Mouse (Mus musculus): ENCODE data around the gene Psmb5. TPM values are rescaled to one million over a fixed set of nuclear protein-coding genes. Genes with fewer than 3 reads are reported as not detected.

Psmb5 gene
- total RNA-seq (2022), result 100 to 1,000 TPM; 177 to 185 (median 182) TPM

DNA sequence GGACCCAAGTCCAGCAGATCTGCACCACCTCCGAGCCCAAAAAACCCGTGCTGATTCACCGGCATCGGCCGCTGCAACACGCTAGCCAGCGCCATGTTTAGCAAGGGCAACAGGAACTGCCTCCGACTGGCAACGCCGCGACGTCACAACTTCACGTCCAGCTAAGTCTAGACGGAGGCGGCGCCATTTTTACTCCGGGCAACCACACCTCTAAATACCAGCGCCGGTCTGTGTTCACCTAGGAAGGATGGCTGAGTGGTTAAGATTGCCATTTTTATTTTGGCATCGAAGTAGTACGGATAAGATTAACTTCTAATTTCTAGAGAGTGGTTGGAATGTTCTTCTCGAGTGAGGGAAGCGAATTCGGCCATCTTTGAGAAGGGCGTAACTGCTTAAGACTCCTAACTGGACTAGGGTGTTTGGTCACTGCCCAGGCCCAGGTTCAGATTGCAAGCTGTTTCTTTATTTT lies at the start of gene Psmb5:
Gene Psmb5 (minus strand): TSS at position 126 of the 469 bp plus-strand sequence.
- peak; percentile 85 for DNase-seq (ENCODE audit: low spot score)

DNA sequence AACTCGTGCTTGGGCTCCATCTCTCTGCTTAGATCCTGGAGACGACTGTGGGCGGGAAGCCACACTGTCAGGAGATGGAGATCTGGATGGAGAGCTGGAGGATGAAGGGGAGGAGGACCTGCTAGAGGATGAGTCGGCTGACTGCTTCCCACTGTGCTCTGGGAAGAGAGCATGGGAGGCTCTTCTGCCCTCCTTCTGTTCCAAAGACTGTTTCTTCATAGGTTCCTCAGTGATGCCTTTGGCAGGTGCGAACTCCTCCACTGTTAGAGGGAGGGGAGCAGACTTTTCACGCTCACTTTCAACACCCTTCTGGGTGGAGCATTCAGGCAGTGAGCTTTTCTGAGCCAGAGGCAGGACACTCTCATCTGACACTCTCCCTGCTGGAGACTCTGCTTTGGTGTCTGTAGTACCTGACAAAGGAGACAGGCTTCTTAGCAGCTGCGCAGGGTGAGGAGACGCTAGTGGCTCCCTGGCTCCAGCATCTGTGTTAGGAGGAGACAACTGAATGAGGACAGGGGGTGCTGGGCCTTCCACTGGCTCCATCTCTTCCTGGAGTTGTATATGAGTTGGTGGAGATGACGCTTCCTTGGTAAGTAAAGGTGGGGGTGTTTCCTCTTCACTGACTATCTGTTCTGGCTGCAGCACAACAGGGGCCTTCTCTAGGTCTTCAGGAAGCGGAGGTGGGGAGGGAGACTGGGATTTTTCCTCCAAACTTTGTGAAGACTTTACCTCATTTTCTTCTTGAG lies 46.8 kb upstream of the Psmb5 start:
- DNase-seq (ENCODE audit: low spot score), result no peak

DNA sequence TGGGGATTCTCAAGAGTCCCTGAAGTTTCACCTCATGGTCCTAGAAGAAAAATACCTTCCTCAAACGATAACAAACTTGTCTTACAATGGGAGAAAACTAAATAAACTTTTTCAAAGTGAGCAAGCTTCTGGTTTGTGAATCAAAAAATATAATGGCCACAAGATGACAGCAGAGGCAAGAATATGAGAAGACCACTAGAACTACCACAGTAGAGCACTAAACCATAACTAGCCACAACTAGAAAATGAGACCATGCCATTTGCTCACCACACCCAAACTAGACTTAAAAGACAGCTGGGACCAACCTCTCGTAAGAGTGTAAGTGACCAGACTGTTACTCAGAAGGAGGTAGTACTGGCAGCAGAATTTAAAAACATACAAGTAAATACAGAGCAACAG lies 42.2 kb upstream of the Psmb5 start:
- no peak for DNase-seq (ENCODE audit: low spot score)

DNA sequence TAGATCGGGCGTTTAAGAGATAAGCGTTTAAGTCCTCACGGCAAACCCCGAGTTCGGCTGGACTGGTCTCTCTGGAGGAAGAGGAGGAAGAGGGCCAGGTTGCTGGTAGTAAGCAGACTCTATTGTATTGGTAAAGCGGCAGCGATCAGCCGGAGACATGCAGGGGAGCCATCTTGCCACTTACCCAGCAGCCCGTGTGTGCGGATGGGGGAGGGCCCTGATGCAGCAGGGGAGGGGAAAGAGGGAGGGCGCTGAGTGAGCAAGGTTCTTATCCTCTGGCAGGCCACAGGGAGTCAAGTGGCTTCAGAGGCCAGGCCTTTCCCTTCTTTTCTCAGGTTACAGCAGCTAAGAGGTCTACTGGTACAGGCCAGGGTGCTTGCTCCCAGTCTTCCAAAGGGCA lies 35.7 kb upstream of the Psmb5 start:
- DNase-seq (ENCODE audit: low spot score), result peak; percentile 85

DNA sequence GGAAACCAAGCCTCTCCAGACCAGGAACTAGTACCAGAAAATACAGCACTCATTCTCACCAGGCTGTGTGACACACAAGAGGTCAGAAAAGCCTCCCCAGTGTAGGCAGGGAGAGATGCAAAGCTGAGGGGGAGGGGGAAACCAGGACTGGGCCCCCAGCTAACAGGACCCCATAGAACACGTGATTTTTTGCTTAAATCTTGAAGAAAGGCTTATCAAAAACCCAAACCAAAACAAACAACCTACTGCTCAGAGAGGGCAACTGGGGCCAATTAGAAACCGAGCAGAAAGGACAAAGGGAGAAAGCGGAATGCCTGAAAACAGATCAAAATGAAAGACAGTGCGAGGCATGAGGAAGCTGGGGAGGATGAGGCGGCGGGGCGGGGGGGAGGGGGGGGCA lies 35.0 kb upstream of the Psmb5 start:
- DNase-seq (ENCODE audit: low spot score), result no peak

DNA sequence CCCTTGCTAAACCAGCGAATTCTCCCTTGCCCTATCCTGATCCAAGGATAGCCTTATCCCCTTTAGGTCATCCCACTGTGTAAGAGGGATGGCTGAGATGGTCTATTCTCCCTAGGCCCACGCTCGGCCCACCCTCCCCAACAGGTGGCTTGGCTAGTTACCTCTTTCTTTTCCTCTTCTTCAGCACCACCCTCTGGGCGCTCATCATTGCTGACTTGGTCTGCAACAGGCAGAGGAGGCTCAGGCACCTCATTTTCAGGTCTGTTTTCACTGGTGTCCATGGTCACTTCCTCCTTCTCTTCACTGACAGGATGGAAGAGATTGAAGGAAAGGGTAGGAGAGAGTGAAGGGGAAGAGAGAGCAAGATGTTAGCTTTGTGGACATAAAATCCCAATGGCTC lies 33.7 kb upstream of the Psmb5 start:
- DNase-seq (ENCODE audit: low spot score), result no peak

DNA sequence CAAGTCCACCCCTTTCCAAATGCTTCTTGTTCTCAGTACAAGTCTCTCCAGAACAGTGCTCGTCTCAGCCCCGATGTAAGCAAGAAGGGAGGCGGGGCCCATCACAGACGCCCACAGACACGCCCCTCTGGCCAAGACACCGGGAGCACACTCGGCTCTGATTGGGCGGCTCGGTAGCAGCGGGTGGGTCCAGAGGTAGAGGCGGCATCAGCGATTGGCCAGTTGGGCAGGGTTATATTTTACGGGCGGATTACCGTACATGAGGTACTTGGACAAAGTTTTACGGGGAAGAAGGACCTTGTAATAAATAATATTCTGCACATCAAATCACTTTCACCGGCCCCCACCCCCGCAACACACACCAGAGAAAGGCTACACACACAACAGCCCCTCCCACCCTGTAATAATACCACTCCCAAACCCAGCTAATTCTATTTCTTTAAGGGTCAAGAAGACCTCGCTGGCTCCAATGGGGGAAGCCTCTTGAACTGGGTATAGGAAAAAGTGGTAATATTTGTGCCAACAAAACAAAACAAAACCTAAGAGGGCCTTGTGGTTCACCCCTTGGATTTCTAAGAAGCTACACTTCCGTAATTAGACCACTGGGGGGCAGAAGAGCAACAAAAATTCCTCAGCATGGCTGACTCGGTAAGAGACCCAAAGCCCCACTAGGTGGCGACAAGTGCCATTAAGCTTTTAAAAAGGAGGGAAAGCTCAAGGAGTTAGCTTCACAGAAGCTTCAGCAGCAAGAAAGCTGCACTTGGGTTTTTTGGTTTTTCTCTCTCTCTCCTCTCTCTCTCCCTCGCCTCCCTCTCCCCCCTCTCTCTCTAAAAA lies 33.0 kb upstream of the Psmb5 start:
- peak; percentile 89 for DNase-seq (ENCODE audit: low spot score)

DNA sequence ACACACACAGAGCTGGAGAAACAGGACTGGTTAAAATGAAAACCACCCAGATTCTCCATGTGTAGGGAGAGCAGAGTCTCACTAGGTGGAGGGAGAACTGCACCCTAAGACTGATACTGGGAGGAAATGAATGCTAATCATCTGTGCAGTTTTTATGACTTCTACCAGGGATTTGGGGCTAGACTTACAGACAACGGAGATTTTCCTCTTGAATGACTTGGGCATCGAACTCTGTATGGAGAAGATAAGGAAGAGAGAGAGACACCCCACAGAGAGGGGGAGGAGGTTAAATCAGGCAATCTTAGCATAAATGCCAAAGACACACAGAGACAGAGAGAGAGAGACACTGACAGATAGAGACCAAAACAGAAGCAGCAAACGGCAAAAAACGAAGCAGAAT lies 30.1 kb upstream of the Psmb5 start:
- DNase-seq (ENCODE audit: low spot score), result no peak

DNA sequence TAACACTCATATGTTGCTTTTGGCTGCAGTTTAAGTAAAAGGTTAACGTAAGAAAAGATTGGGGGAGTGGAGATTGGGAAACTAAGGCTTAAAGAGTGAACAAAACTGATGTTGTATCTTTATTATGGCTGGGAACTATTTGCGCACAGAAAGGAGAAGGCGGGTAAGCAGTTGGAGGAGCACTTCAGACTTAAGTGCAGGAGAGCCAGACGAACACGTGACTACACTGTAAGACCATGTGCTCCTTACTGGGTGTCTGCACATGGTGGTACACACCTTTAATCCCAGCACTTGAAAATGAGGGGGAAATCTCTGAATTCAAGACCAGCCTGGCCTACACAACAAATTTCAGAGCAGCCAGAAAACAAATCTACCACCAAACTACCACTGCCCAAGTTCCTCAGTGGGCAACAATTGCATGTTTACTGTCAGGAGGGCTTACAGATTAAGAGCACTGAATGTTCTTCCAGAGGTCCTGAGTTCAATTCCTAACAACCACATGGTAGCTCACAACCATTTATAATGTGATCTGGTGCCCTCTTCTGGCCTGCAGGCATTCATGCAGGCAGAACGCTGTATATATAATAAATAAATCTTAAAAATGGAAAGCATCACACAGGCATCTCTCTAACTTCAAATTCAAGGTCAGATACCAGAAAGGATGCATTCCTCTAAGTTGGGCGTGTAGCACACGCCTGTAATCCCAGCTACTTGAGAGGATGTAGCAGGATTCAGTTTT lies 29.2 kb upstream of the Psmb5 start:
- DNase-seq (ENCODE audit: low spot score), result no peak

DNA sequence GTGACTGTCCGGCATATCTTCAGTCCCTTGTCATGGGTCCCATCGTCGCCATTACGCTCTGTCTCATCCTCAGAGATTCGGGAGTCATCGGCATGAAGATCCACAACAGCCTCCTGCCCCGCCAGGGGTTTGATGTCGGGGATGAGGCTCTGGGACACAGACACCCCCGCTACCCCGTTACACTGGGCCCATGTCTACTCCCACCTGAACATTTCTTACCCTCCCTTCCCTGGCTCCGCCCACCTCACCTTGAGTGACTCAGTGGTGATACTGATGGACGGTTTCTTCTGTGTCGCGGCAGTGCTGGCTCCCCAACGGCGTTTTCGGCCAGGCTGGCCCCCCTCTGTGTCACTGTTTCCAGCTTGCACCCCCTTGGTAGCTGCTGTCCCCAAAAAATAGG lies 28.6 kb upstream of the Psmb5 start:
- DNase-seq (ENCODE audit: low spot score), result no peak

DNA sequence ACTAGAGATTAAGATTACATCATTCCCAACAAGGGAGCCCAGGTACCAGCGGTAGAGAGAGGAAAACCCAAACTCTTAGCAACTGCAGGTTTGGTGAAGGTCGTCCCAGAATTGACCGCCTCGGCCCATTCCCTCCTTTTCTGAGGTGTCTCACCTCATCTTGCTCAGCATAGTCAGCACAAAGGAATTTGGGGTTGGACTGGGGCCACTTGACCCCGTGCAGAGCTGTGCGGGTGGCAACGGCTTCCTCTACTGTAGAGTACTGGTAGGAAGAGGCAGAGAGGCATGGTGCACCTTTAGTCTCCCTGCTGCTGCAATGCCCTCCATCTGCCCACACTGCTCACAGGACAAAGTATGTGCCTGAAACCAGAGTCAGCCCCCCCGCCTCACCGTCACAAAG lies 26.5 kb upstream of the Psmb5 start:
- DNase-seq (ENCODE audit: low spot score), result no peak

DNA sequence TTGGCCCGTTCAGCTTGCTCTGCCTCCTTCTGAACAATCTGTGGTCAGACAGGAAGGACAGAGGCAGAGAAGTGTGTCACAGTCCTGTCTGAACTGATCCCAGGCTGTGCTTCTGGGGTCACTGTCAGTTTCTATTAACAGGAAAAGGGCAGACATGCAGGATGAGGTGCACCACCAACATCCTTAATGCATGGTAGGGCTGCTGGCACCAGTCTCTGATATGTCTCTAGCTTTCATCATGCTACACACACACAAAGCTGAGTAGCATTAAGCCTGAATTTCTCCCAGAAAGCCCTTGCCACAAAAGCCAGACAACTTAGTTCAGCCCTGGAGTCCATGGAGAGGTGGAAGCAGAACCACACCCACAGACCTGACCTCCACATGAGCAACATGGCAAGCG lies 25.2 kb upstream of the Psmb5 start:
- no peak for DNase-seq (ENCODE audit: low spot score)

DNA sequence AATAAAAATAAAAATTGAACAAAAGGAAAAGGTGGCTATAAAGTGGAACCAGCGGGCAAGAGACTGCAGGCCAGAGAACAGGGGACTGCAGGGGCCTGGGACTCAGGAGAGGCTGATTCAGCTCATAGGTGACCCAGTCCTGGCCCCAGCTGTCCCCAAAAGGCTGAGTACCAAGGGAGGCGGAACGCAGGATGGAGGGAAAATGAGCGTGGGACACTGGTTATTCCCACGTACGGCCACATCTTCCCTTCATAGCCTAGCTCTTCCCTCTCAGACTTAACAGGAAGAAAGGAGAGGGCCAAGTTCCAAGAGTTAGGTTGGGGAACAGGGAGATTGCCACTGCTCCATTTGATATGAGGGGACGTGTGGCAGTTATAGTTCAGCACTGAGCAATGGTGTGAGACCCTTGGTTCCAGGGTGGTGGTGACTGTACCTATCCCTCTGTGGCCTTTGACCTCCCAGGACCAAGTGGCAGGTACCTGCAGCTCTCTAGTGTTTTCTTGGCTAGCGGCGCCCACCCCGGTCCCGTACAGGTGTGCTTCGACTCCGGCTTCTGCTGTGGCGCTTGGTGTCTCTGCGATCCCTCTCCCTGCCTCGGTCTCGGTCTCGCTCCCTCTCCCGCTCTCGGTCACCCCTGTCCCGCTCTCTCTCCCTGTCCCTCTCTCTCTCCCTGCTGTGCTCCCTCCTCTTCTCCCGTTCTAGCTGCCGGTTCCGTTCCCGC lies 24.6 kb upstream of the Psmb5 start:
- no peak for DNase-seq (ENCODE audit: low spot score)

DNA sequence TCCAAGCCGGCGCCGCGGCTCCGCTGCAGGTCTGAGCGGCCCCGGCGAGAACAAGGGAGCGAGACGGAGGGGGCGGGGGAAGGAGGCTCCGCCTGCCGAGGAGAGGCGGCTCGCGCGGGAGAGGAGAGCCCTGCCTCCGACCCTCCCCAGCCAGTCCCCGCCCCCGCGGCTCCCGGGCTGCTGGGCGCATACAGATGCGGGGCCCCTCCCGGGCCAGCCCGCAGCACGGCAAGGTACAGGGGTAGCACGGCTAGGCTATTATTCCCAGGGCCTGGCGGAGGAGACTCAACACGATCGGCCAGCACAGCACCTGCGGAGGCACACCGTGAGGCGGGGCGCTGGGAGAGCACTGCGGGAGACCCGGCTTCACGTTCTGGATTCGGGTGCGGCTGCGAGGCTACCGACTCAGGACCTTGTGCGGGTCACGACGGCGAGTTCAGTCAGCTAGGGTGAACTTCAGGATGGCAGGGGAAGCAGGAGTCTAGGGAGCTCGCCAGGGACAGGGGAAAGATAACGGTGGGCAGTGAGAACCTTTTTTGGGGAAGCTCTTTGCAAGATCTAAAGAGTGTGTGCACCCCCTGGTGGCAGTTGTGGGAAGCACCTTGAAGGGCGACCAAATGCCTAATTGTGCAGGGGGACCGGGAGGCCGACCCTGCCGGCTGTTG lies 23.6 kb upstream of the Psmb5 start, which contains the start of gene Cdh24:
Gene Cdh24 (minus strand): TSS at position 60 of the 665 bp plus-strand sequence.
- peak; percentile 73 for DNase-seq (ENCODE audit: low spot score)

DNA sequence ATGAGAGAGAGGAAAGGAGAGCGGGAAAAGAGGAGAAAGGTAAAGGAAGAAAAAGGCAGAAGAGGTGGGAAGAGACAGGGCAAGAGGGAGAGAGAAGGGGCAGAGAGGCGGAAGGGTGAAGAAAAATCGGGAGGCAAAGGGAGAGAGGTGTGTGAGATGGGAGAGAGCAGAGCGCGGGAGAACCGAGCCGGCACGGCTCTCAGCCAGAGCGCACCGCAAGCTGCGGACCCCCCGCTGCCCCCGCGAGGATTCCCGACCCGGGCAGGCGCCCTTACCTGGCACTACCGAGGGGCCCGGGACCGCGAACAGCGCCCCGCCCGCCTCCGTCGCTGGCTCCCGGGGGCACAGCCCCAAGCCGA lies 23.1 kb upstream of the Psmb5 start, which contains the start of gene Gm17606:
Gene Gm17606 (plus strand): TSS at position 7 of the 359 bp plus-strand sequence.
- no peak for DNase-seq (ENCODE audit: low spot score)

DNA sequence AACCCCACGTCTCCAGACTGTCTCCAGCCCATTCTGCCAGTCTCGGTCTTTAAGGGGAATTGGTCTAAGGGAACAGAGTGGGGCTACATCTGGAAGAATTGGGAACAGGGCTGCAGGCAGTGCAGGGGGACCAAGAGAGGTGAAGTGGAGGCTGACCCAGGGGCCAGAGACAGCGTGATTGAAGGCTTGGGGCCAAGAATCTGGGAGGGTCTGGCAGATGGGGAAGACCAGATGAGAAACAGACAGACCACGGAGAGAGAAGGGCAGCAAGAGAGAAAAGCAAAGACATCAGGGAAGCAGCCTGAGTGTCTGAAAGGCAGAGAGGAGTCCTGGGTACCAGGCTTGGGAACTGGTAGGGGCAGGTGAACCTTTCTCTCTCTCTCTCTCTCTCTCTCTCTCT lies 22.3 kb upstream of the Psmb5 start:
- no peak for DNase-seq (ENCODE audit: low spot score)

DNA sequence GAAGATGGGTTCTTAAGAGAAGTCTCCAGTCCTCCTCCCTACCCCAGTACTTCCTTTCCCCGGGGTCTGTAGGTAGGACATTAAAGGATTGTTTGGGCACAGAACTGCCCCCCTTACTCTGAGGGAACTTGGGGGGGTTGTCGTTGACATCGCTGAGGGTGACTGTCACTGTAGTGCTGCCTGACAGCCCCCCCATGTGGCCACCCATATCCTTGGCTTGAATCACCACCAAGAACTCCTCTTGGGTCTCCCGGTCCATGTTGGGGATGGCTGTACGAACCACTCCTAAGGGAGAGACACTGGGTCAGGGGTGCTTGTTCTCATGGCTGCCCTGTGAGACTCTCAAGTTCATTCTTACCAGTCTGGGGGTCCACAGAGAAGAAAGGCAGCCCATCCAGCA lies 20.4 kb upstream of the Psmb5 start:
- no peak for DNase-seq (ENCODE audit: low spot score)

DNA sequence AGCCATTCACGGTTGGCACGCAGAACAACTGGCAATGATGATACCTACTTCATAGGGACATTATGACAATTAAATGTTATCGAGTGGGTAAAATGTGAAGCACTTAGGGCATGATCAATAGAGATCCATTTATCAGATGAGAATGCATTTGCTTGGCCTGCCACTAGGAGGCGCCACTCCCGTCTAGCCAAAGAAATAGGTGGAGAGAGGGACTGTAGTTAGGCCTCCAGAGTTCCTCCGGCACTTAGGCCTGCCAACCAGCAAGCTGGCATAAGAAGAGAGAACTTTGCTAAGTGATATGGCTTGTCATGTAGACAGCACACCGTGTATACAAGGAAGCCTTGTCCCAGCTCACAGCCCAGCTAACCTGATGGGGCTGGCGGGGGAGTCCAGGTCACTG lies 19.1 kb upstream of the Psmb5 start:
- no peak for DNase-seq (ENCODE audit: low spot score)

DNA sequence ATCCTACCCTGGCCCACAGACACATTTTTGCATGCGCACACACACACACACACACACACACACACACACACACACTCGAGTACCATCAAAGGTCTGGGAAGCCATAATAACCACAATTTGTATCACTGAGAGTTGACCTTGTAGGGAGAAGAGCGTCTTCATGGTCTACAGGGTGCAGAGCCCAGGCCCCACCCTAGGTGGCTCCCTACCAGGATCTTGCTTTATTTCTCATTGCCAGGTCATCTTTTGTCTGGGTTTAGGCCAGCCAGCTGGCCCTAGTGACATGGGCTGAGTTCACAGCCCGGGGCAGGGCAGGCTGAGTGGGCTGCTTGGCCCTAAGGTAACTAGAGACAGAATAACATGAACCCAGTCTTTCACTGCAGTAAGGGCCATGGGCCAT lies 16.4 kb upstream of the Psmb5 start:
- DNase-seq (ENCODE audit: low spot score), result no peak

DNA sequence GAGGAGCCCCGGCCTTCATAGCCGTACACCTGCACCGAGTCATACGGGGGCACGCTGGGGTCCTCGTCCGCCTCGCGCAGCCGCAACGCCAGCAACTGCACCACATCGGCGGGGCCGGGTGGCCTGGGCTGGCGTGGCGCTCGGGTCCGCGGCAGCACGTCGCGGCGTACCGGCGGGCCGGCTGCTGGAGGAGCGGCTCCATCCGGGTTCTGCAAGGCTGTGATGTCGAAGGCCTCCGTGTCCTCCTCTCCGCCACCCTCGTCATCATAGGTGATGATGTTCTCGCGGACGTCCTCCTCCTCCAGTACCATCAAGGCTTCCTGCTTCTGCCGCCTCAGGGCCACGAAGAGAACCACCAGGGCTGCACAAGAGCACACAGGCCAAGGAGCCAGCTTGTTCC lies 14.4 kb upstream of the Psmb5 start:
- DNase-seq (ENCODE audit: low spot score), result no peak

DNA sequence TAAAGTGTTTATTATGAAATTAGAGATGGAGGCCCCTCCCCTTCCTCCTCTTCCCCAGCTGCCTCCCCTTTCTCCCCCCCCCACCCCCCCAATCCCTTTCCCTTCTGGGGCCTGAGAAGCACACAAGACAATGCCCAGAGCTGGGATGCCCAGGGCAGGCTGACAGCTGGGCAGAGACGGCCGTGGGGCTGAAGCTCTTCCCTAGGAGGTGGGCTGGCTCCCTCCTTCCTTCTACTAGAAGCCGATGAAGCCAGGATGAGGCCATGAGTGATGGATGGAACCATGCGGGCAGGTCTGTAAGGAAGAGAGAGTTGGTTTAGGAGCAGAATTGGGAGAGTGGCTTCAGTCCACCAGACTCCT lies 13.4 kb upstream of the Psmb5 start:
- DNase-seq (ENCODE audit: low spot score), result no peak
